Mouse (Mus musculus) layer of hippocampus, postnatal 36 days (tissue): ENCODE measurements around the gene Rsph6a. TPM values are rescaled to one million over a fixed set of nuclear protein-coding genes. Genes with fewer than 3 reads are reported as not detected.

Source experiments
- DNase-seq, 2 experiments: peaks; one replicate each; pipeline ENCODE4 v3.0.0; 2022
- microRNA-seq, 2 experiments: library from miRNA; unstranded; fragments of <30 nt; microRNA quantifications; one replicate each; pipeline ENCODE4 v1.2.0; 2021
- total RNA-seq, 2 experiments: library from RNA; stranded (reverse); gene quantifications; 2 replicates each; pipeline ENCODE4 v1.2.3; 2021

Gene Rsph6a
- total RNA-seq, 2 experiments from 2014 or later, result 0.15 to 0.33 TPM

DNA sequence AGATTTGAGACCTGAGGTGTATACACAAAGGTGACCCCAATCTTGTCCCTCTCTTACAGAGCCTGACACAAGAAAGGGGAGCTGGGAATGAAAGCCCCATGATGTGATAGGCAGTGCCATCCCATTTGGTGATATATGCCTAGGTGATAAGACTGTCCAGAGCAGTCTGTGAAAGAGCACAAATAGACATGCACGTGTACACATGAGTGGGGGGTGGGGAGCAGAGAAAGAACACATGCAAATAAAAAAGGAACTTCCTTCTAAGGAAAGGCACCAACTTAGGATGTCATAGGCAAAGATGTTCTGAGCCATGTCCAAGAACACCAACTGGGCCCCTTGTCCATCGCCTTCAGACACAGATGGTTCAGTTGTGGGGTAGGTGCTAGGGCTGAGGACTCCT is 50.0 kb downstream of the Rsph6a start:
- no peak for DNase-seq

DNA sequence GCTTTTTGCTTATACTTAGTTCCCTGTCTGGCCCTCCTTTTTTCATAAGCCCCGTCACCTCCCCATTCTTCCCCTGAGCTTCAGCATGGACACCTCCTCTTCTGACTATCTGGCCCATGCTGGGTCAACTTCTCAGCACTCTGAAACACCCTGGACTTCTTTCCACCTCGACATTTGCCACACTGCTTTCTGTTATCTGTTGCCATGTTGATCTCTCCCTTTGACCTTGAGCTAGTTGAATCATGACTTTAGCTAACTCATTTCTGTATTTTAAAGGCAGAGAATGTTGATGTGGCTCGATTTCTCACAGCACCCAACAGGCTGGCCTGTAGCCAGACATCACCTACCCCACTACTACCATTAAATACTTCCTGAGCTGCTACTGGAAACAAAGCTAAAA is 52.9 kb downstream of the Rsph6a start:
- no peak for DNase-seq

DNA sequence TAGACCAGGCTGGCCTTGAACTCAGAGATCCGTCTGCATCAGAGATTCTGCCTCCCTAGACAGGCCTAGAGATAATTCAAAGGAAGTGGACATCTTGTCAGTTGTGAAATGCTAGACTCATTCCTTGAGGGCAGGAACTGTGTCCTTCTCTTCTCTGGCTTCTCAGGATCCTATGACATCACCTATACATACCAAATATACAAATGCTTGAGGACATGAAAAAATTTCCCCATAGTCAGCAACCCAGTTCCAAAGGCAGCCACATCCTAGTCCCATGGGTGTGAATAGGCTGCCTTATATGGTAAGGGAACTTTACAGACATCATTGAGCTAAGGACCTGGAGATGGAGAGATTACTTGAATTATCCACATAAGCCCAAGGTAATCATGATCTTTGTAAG is 55.1 kb downstream of the Rsph6a start:
- DNase-seq, result no peak

DNA sequence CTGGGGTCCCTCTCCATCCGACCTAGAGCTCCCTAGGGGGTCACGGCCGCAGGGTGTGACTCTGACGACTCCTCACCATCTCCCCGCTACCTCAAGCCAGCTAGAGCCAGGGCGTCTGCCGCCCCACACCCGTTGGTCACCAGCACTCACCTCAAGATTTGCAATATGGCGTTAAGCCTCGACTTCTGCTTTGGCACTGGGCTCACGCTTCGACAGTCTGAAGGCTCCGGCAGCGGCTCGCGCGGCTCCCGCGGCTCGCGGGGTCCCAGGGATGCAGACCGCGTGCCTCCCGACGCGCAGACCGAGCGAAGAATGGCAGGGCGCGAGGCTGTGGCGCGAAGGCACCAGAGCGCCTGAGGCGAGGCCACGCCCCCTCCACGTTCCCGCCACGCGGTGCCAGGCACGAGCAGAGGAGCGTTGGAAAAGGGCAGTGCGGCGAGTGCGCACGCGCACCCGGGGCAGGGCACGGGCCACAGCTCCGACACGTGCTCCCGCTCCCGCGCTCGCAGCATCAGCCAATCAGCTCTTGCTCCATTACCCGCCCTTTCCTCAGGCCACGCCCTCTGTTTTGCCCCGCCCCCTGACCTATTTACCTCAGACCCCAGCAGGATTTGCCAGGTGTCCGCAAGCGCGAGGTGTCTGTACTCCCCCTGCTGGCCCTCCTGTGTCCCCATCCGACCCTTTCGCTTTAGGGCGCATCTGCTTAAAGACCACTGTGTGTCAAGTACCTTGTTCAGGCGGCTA is 63.7 kb downstream of the Rsph6a start, which contains the start of gene Gm4969:
Gm4969 (minus strand) TSS at position 341 of the 744 bp plus-strand sequence.
- DNase-seq, result peak; percentile 40 to 50

DNA sequence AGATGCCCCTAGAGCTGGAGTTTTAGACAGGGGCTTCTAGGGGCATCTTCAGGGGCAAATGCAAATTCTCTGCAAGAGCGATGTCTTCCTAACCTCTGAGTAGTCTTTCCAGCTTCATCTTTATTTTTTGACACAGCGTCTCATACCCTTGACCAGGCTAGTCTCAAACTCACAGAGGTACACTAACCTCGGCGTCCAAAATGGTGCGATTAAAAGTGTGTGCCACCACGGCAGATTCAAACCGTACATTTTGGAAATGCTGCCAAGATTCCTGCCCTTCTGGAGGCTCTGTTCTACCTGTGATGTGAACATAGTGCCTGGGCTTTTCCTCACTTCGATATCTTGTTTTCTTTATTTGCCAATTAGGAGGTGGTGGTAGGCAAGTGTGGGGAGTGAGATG is 64.6 kb downstream of the Rsph6a start:
- no peak for DNase-seq

DNA sequence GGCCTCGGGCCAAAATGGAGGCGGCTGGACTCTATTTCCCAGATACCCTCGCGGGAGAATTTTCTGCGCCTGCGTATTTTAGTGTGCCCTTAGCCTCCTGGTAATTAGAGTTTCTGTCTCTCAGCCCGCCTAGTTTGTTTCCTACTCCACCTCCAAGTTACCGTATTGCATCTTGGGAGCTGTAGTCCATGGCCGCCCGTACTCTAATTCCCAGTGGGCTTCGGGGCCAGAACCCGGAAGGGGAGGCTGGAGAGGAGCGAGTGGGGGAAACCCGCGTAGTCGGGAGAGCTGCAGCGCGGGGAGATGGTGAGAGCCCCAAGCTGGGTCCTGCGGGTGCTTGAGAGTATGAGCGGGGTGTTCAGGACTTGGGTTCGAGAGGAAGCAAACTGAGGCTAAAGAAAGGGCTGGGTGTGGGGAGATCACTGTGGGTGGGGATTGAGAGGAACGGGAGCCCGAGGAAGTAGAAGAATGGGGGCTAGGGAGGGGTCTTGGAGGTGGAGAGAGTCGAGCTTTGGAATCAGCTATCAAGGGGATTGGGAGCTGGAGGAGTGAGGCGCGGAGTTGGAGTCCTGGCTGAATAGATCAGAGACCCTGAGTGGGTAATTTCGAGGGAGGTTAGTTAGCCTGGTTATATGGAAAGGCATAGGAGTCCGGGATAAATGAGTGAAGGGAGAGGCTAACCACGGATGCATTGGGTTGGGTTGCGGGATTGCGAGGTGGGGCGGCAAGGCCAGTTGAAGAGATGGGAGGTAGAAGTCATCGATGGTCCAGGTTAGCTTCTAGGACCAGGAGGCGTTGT is 65.3 kb downstream of the Rsph6a start, which contains the start of gene Fbxo46:
Fbxo46 (plus strand) TSS at position 229 of the 799 bp plus-strand sequence.
- DNase-seq, result peak; percentile 93

DNA sequence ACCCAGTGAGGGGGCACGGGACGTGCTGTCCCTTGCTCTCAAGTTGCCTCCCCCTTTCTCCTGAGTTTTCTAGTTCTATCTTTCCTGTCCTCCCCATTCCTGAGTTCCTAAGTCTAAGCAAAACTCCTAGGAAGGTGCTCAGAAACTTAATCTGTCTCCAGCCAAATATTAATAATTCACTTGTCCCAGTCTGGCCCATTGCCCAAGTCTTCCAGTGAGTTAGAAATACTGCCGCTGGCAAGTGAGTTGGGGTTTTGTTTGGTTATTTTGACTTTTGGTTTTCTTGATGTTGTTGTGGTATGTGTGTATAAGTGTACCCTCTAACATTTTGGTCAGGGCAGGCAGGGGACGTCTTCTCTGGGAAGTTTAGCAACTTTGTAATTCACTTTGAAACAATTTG is 67.2 kb downstream of the Rsph6a start:
- no peak for DNase-seq

Small RNA genes lying within 50 kb of the gene (microRNA-seq; reads per million reads assigned to microRNA genes)
- 3.0 to 5.1 reads per million in 2 experiments for gene Mir3100

Other genes with a start within 250 kb of the Rsph6a start
- gene Psg17, start 233.1 kb upstream of the Rsph6a start, total RNA-seq, result not detected
- gene Mill2, start 214.7 kb upstream of the Rsph6a start, total RNA-seq, result 1 to 10 TPM; 2.1 TPM
- 10 to 100 TPM; 13.6 to 21.1 TPM for gene Pglyrp1, start 183.4 kb upstream of the Rsph6a start, total RNA-seq
- 10 to 100 TPM; 11.3 to 12.5 TPM for gene Ccdc61, start 144.3 kb upstream of the Rsph6a start, total RNA-seq
- 10 to 100 TPM; 82.2 to 84.5 TPM for gene Nova2, start 128.8 kb upstream of the Rsph6a start, total RNA-seq
- under 1 TPM; 0.33 to 0.87 TPM for gene Nanos2, start 67.3 kb upstream of the Rsph6a start, total RNA-seq
- 10 to 100 TPM; 45.0 to 45.9 TPM for gene Mypop, start 63.4 kb upstream of the Rsph6a start, total RNA-seq
- gene Irf2bp1, start 50.6 kb upstream of the Rsph6a start, total RNA-seq, result 10 to 100 TPM; 52.1 to 53.0 TPM
- gene Foxa3, start 31.2 kb upstream of the Rsph6a start, total RNA-seq, result not detected
- 100 to 1,000 TPM; 111 to 113 TPM for gene Sympk, start 30.3 kb upstream of the Rsph6a start, total RNA-seq
- gene Dmwd, start 21.5 kb downstream of the Rsph6a start, total RNA-seq, result 100 to 1,000 TPM; 136 to 143 TPM
- 10 to 100 TPM; 36.3 to 48.1 TPM for gene Dmpk, start 29.2 kb downstream of the Rsph6a start, total RNA-seq
- gene Six5, start 39.9 kb downstream of the Rsph6a start, total RNA-seq, result 1 to 10 TPM; 2.5 to 2.8 TPM
- gene Gm4969, start 63.7 kb downstream of the Rsph6a start, total RNA-seq, result under 1 TPM; 0.40 to 0.43 TPM
- gene Fbxo46, start 65.2 kb downstream of the Rsph6a start, total RNA-seq, result 10 to 100 TPM; 14.2 to 14.3 TPM
- 10 to 100 TPM; 18.1 to 18.6 TPM for gene Qpctl, start 94.6 kb downstream of the Rsph6a start, total RNA-seq
- gene Snrpd2, start 95.0 kb downstream of the Rsph6a start, total RNA-seq, result 10 to 100 TPM; 79.1 to 79.2 TPM
- 1 to 10 TPM in 1 of 2 experiments, under 1 TPM in 1; 0.62 to 1.9 TPM for gene Gipr, start 111.4 kb downstream of the Rsph6a start, total RNA-seq
- gene Eml2, start 121.7 kb downstream of the Rsph6a start, total RNA-seq, result 100 to 1,000 TPM; 145 to 149 TPM
- gene Gpr4, start 157.8 kb downstream of the Rsph6a start, total RNA-seq, result 1 to 10 TPM; 2.4 to 2.5 TPM
- 10 to 100 TPM; 40.5 to 40.8 TPM for gene Opa3, start 173.6 kb downstream of the Rsph6a start, total RNA-seq
- 10 to 100 TPM; 15.2 to 21.2 TPM for gene Vasp, start 217.1 kb downstream of the Rsph6a start, total RNA-seq
- gene Ppm1n, start 225.4 kb downstream of the Rsph6a start, total RNA-seq, result under 1 TPM; 0.20 to 0.33 TPM
- 10 to 100 TPM; 89.7 to 91.3 TPM for gene Rtn2, start 227.9 kb downstream of the Rsph6a start, total RNA-seq